Mouse (Mus musculus) adrenal gland, postnatal 10 days (tissue): ENCODE results near the gene Gdpd5. TPM values are rescaled to one million over a fixed set of nuclear protein-coding genes. Genes with fewer than 3 reads are reported as not detected.
"Not testable (repeated sequence)": the region's sequence is repeated elsewhere in the genome, so short reads cannot be mapped to it uniquely, and the experiment has no call there.

Experiments
- DNase-seq: peaks from one replicate; pipeline ENCODE4 v3.0.0; 2021; ENCODE audit warnings: mixed read lengths
- total RNA-seq, 2 experiments: library from RNA; stranded (reverse); gene quantifications; 2 replicates each; pipeline ENCODE4 v1.2.3; 2021

The Gdpd5 gene
- total RNA-seq, 2 experiments from 2014 or later = 11.5 to 16.6 TPM

DNA sequence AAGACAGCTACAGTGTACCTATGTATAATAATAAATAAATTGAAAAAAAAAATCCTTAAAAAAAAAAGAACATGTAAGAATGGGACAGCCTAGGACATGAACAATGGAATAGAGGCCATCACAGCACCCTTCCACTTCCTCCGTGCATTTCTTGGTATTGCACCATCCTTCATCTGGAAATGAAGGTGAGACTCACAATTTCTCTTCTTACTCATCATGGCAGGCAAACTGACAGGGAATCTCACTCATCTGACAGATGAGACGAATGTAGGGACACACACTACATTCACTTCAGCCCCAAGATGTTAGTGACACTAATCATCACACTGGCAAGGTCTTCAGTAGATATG is 94.3 kb downstream of the Gdpd5 start:
- no peak for DNase-seq

DNA sequence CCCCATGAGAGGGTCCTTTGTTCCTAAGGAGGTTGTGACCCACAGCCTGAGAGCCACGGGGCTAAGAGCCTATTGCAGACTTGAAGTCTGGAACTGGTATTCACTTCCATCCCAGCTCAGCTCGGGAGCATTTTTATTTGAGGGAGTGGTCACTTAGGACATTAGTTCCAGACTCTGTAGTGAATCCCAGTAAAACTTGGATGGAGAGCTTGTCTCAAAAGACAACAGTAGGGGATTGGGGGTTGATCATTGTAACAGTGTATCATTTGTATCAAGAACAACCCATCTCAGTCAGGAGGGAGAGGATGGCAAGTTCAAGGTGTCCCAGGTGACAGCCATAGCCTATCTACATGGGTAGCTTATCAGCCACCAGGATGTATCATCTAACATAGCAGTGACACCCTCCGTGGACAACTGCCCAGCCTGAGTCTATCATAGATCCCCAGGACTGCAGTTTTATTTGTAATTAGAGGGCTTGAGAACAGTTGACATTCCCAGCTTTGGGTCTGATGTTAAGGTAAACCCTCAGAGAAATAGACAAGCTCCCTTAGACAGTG is 95.4 kb downstream of the Gdpd5 start:
- DNase-seq = no peak

DNA sequence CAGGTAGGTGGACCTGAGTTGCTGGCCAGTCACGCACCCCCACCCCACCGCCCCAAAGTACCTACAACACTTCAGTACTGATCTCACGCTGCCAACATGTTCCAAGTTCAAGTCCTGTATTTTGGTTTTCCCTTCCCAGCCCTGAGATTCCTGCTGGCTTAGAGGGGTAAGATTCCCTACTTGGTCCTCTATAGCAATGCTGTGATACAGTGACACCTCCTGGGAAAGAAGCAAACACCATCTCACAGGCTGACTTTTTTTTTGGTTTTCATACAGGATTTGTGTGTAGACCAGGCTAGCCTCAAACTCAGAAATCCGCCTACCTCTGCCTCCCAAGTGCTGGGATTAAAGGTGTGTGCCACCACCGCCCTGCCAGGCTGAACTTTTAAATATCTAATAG is 96.0 kb downstream of the Gdpd5 start:
- no peak for DNase-seq

DNA sequence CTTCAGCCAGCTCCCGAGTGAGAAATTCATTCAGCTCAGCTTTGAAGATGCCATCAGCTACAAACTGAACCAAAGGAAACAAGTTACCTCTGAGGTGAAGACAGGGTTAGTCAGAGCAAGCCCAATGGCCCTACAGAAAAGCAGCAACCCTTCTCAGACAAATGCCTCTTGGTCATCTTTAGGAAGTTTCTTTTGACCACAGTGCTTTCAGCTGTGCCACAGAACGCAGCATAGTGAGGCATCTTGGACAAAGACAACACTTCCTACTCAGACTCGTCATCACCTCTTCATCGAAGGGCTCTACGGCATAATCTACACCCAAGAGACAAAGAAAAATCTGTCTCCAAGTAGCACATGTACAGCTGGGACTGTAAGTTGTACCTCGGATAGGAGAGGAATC is 101.4 kb downstream of the Gdpd5 start:
- no peak for DNase-seq

DNA sequence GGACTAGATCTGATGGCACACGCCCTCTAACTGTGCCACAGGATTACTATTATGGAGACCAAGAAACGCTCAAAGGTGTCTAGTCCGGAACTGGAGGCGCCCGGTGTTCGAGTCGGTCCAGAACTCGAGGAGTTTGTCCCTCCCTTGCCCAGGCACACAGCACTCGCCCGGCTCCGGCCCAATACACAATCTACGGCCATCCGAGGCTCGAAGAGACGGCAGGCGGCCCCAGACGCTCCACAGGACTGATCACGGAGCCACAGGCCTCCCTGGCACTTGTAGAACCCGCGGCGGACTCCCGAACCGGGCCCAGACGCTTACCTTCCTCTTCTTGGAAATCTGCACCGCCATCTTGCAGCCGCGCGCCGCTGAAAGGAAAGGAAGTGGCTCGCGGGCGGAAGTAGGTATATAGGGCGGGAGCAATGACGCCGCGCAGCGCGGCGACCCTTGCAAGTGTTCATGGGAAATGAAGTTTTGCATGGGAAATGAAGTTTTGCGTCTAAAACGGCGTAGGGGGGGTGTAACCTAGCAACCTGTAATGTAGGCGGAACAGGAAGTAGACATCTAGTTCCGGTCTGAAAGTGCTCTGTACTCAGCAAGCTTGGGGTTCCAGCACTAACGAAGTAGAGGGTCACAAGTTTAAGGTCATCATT is 102.2 kb downstream of the Gdpd5 start, which contains the start of gene Rps3:
Gene Rps3, minus strand, starts transcription at position 468 of the 653 bp plus-strand sequence.
- peak; percentile 95 for DNase-seq

DNA sequence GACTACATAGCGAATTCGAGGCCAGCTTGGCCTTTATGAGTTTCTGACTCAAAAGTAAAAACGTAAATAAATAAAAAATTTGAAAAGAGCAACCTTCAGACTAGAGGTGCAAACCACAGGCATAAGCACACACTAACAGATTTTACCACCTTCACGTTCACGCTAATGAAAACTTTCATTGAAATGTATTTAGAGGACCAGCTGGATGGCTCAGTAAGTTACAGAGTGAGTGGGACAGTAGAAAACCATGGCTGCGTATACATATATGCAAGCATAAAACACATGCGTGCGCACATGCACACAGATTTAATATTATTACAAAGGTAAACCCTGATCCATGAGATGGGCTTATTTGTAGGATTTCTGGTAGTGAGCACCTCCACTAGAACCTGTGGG is 102.7 kb downstream of the Gdpd5 start:
- DNase-seq = no peak

DNA sequence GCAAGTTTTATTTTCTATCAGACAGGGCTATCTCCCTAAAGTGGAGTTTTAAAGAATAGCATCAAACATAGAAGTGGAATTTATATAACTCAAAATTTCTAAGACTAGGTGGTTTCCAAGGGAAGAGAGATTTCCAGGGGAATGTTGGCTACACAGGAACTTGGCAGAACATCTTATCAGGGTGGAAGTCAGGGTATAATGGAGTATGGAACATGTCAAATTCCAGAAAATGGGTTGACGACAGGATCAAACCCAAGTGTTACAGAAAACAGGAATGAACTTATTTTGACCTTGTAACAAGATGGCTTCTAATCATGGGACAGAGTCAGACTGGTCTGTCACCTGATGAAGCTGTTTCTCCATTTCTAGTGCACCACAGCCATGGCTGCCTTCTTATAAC is 103.5 kb downstream of the Gdpd5 start:
- DNase-seq = no peak

DNA sequence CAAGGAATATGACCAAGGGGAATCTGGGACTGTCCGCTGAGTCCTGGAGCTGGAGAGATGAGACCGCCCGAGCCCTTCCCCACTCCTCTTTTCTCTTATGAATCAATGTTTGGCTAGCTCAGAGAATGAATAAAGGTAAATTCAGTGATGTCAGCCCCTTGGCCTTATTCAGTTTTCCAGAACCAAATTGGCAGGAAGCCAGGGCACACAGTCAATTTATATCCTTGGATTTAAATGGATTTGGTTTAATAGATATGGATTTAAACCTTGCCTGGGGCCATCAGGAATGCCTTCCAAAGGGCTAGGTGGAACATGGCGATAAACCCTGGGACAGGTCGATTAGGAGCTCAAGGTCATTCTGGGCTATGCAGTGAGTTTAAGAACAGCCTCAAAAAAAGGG is 108.5 kb downstream of the Gdpd5 start:
- DNase-seq = no peak

DNA sequence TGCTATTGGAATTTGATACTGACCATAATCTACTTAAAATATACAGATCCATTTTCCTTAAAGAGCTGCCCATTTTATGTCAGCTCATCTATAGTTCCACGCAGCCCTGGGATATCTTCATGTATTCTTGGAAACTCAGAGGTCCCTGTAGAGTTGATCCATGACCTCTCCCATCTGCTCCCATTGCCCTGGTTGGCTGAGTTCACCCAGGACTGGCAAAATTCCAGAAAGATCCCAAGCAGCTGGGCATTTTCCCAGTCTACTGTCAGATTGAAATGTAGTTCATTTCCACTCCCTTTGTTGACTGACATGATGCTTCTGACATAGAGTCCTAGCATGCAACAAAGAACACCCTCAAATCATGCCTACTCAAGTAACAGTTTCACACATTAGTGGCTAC is 117.9 kb downstream of the Gdpd5 start:
- peak; percentile 27 for DNase-seq

DNA sequence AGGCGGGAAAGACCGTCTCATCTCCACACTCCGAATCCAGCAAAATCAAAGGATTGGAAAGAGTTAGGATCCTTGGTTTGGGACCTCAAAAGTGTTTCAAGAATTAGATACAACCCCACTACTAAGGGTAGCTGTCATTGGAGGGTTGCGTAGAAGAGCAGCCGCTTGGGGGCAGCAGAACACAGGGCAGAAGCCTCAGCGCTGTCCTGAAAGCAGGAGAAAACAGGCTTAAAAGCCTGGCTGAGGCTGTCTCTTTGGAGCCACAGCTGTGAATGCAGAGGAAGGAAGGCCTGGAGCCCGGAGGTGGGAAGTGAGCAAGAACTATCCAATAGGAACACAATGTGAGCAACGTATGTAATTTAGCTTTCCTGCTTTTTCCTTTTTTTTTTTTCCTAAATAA is 119.0 kb downstream of the Gdpd5 start:
- DNase-seq = peak; percentile 89

DNA sequence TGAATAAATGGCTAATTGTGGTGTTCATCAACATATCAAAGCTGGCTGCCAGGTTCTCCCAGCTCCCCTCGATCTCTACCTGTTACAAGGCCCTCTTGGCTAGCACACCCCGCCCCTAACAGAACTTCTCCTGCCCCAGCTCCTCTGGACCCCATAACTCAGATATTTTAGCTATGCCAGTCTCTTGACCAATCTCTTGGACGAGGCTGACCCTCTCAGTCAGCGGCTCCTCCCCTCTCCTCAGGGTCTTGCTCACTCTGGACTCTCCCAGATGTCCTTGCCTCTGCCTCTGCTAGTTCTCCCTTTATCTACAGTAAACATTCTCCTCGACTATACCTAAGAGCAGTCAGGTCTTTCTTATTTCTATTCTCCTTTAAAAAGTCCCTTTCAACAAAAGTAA is 119.4 kb downstream of the Gdpd5 start:
- no peak for DNase-seq

DNA sequence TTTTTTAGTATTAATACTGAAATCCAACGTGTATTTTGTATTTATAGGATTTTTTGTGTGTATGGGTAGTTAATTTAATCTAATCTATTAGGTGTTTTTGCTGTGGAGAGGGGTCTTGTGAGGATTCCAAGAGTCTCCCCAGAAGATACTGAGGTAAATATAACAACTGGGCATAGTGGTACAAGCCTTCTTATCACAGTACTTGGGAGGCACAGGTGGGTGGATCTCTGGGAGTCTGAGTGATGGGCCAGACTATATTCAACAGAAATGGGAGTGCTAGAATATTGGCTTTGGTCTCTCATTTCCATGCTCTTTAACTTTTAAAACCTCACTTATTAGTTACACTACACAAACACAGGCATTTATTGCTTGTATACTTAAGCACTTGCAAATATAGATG is 119.9 kb downstream of the Gdpd5 start:
- DNase-seq = no peak

DNA sequence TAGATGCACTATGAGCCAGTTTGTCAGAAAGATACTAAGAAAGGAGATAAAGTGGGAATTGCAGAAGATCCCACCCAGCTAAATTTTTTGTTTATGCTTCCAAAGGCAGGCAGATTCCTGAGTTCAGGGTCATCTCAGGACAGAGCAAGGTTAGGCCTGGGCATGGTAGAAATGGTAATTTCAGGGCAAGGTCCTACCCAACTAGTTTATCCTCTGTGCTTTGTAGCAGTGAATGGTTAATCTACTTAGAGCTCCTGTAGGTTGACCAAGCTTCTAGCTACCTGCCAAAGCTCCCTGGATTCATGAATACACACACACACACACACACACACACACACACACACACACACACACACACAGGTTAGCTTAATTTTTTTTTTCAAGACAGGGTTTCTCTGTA is 123.3 kb downstream of the Gdpd5 start:
- DNase-seq = no peak

DNA sequence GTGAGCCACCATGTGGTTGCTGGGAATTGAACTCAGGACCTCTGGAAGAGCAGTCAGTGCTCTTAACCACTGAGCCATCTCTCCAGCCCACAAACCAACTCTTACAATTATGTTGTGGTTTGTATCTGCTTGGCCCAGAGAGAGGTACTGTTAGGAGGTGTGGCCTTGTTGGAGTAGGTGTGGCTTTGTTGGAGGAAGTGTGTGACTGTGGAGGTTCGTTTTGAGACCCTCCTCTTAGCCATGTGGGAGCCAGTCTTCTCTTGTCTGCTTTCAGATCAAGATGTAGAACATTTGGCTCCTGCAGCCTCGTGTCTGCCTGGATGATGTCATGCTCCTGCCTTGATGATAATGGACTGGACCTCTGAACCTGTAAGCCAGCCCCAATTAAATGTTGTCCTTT is 127.0 kb downstream of the Gdpd5 start:
- DNase-seq = not testable (repeated sequence)

DNA sequence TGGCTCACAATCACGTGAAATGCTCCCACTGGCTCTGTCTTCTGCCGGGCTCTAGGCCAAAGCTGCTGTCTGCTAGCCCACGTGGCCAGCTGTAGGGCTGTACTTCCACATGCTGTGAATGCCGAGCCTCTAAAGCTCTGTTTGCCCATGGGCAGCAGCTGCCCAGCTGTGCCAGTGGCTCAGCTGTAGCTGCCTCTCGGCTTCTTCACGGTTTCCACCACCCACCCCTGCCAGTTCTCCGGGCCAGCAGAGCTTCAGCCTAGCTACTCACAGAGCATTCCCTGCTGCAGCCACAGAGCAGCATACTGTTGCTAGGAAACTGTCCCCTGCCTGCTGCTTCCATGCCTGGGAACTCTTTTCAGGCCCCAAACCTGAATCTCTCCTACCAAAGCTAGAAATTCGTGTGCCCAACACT is 128.9 kb downstream of the Gdpd5 start:
- peak; percentile 46 for DNase-seq

Other genes starting within 250 kb of the Gdpd5 start
- 10 to 100 TPM; 31.8 to 38.0 TPM for gene Uvrag, start 240.3 kb upstream of the Gdpd5 start, total RNA-seq
- gene Dgat2, start 198.7 kb upstream of the Gdpd5 start, total RNA-seq = 100 to 1,000 TPM; 492 to 561 TPM
- under 1 TPM in 1 of 2 experiments, not detected in 1; 0.39 TPM for gene Mogat2, start 142.8 kb upstream of the Gdpd5 start, total RNA-seq
- gene Map6, start 114.0 kb upstream of the Gdpd5 start, total RNA-seq = 10 to 100 TPM; 10.4 to 15.6 TPM
- 100 to 1,000 TPM; 331 to 363 TPM for gene Serpinh1, start 28.2 kb upstream of the Gdpd5 start, total RNA-seq
- gene Klhl35, start 84.6 kb downstream of the Gdpd5 start, total RNA-seq = 1 to 10 TPM in 1 of 2 experiments, under 1 TPM in 1; 0.99 to 1.2 TPM
- gene Rps3, start 102.3 kb downstream of the Gdpd5 start, total RNA-seq = 100 to 1,000 TPM; 554 to 575 TPM
- 10 to 100 TPM; 46.2 to 56.8 TPM for gene Arrb1, start 154.1 kb downstream of the Gdpd5 start, total RNA-seq
- gene Tpbgl, start 245.7 kb downstream of the Gdpd5 start, total RNA-seq = 10 to 100 TPM; 13.9 to 14.6 TPM